Mouse (Mus musculus) kidney, adult 2 months (tissue): ENCODE data around the gene Ubtd2.

Experiments
- CTCF ChIP-seq: fragments of 200-500 bp; conservative IDR thresholded peaks from 2 replicates; pipeline ENCODE4 v1.5.1; 2011; ENCODE audit warnings: low read depth, mild to moderate bottlenecking, control low read depth, low read length, moderate library complexity, mixed read lengths; ENCODE audit not compliant: insufficient read depth, insufficient read length
- POLR2A ChIP-seq: fragments of 200-500 bp; IDR thresholded peaks from one replicate; pipeline ENCODE4 v1.6.1; 2011; ENCODE audit warnings: low read depth, low read length, control low read depth

DNA sequence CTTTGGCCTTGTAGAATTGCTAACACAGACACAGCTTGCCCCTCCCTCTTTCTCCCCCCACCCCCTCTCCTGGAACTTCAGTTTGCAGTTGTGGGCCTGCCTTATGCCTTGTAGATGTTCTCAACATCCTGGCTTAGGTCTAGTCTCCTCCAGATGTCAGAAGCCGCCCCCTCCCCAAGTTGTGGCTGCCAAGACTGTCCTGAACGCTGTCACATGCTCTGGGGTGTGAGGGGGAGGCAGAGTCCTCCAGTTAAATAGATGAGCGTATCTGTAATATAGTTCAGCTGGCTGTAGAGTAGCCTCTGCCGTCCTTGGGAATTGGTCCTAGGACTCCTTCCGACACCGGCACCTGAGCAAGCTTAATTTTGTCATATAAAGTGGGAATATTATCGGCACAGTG is 84.5 kb downstream of the Ubtd2 start:
- TF ChIP-seq CTCF (no peak), POLR2A (no peak)
